Mouse (Mus musculus): ENCODE measurements around the gene Sub1. TPM values are rescaled to one million over a fixed set of nuclear protein-coding genes. Genes with fewer than 3 reads are reported as not detected.

The Sub1 gene
- 0.23 and 0.25 TPM in 2 replicates for polyA plus RNA-seq (2012; rRNA removed)

- WGBS = 88% methylated on average over 7 of the region's 7 CpGs
- H3K27me3 ChIP-seq (ENCODE audit: control insufficient read depth, insufficient read depth, low read length) = no peaks in the 10 kb centered on the region
- H3K4me3 ChIP-seq (ENCODE audit: low read depth, low read length) = peak within 1 kb of the TSS; percentile 97
- H3K27ac ChIP-seq (ENCODE audit: insufficient read depth, low read depth, low read length) = 0 out of 2 replicates have a peak within 1 kb of the TSS, but pooled peaks have one; percentile 71
- TF ChIP-seq POLR2A (IDR thresholded peaks at IDR 0.05; ENCODE audit: low read depth, low read length) (no peak), CTCF (IDR thresholded peaks at IDR 0.05; ENCODE audit: extremely low read depth, insufficient read length, insufficient replicate concordance, low read depth, low read length) (no peak)
- peaks cover 5% of the 10 kb centered on the region for H3K36me3 ChIP-seq (ENCODE audit: control insufficient read depth, insufficient read depth, low read length)
- no peaks in the 10 kb centered on the region; the same call in 1 of the 2 replicates for H3K4me1 ChIP-seq (ENCODE audit: control insufficient read depth, insufficient read depth, insufficient read length, low read length)
Observed at GRCm38 (mm10) chr15:11996883-11997282, at the start of gene Sub1. Sub1 (minus strand) TSS chr15:11996983.

- no peak overlapping the region for H3K4me3 ChIP-seq (ENCODE audit: low read depth, low read length)
- H3K27me3 ChIP-seq (ENCODE audit: control insufficient read depth, insufficient read depth, low read length) = no peaks in the 10 kb centered on the region
- no peaks in the 10 kb centered on the region for H3K36me3 ChIP-seq (ENCODE audit: control insufficient read depth, insufficient read depth, low read length)
- no peak overlapping the region for H3K27ac ChIP-seq (ENCODE audit: insufficient read depth, low read depth, low read length)
- peaks cover 4% of the 10 kb centered on the region for H3K4me1 ChIP-seq (ENCODE audit: control insufficient read depth, insufficient read depth, insufficient read length, low read length)
- WGBS = 65% methylated on average over 5 of the region's 5 CpGs
- TF ChIP-seq CTCF (IDR thresholded peaks at IDR 0.05; ENCODE audit: extremely low read depth, insufficient read length, insufficient replicate concordance, low read depth, low read length) (no peak), POLR2A (IDR thresholded peaks at IDR 0.05; ENCODE audit: low read depth, low read length) (no peak)
Observed at GRCm38 (mm10) chr15:12040407-12040710, 43.6 kb upstream of the Sub1 start.

GRCm38 (mm10) chr15:12039671-12040406, 43.1 kb upstream of the Sub1 start:
- WGBS = 36% methylated on average over 15 of the region's 15 CpGs
- TF ChIP-seq POLR2A (IDR thresholded peaks at IDR 0.05; ENCODE audit: low read depth, low read length) = no peak
- no peak for TF ChIP-seq CTCF (IDR thresholded peaks at IDR 0.05; ENCODE audit: extremely low read depth, insufficient read length, insufficient replicate concordance, low read depth, low read length)
- H3K27ac ChIP-seq (ENCODE audit: insufficient read depth, low read depth, low read length) = no peak overlapping the region
- H3K4me3 ChIP-seq (ENCODE audit: low read depth, low read length) = no peak overlapping the region
- H3K27me3 ChIP-seq (ENCODE audit: control insufficient read depth, insufficient read depth, low read length) = no peaks in the 10 kb centered on the region
- no peaks in the 10 kb centered on the region for H3K36me3 ChIP-seq (ENCODE audit: control insufficient read depth, insufficient read depth, low read length)
- H3K4me1 ChIP-seq (ENCODE audit: control insufficient read depth, insufficient read depth, insufficient read length, low read length) = peaks cover 4% of the 10 kb centered on the region

DNA sequence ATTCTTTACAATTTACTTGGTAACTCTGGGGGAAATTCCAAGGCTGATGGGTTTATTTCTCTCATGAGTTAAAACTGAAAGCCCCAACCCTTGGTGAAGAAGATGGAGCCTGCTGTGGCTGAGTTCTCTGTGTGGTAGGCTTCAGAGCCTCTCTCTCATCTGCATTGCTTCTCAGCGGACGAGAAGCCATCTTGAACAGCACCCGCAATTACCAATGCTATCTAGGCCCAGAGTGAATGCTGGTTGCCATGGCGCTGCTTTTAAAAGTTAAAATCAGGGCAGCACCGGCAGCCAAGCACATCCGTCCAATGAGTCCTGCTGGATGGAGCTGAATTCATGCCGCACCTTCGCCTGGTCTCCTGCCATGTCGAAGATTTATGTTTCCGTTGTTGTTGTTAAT, 42.5 kb upstream of the Sub1 start:
- WGBS = 68% methylated on average over 10 of the region's 10 CpGs
- H3K27me3 ChIP-seq (ENCODE audit: control insufficient read depth, insufficient read depth, low read length) = no peaks in the 10 kb centered on the region
- no peak overlapping the region for H3K27ac ChIP-seq (ENCODE audit: insufficient read depth, low read depth, low read length)
- H3K4me3 ChIP-seq (ENCODE audit: low read depth, low read length) = no peak overlapping the region
- H3K36me3 ChIP-seq (ENCODE audit: control insufficient read depth, insufficient read depth, low read length) = no peaks in the 10 kb centered on the region
- no peak for TF ChIP-seq POLR2A (IDR thresholded peaks at IDR 0.05; ENCODE audit: low read depth, low read length)
- TF ChIP-seq CTCF (IDR thresholded peaks at IDR 0.05; ENCODE audit: extremely low read depth, insufficient read length, insufficient replicate concordance, low read depth, low read length) = no peak
- H3K4me1 ChIP-seq (ENCODE audit: control insufficient read depth, insufficient read depth, insufficient read length, low read length) = peaks cover 4% of the 10 kb centered on the region

DNA sequence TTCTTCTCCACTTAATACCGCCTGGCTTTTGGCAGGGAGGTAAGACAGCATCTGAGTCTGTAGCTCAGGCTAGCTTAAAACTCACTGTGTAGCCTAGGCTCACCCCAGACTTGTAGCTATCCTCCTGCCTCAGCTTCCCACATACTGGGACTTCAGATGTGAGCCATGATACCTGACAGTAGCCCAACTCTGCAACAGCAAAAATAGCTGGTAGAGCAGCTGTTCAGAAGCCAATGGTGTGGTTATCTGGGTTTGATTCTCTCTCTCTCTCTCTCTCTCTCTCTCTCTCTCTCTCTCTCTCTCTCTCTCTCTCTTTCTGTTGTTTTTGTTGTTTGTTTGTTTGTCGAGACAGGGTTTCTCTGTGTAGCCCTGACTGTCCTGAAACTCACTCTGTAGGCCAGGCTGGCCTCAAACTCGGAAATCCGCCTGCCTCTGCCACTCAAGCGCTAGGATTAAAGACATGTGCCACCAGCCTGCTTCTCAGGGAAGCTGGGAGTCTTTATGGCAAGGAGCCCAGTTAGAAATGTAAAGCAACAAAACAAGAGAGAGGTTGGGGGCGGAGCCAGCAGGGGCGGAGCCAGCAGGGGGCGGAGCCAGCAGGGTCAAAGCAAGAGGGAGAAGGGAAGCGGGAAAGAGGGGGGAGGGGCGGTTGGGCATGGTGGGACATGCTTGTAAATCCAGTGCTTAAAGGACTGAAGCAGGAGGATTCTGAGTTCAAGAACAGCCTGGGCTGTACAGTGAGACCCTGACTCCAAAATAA, 41.3 kb upstream of the Sub1 start:
- Histone ChIP-seq H3K27ac (ENCODE audit: insufficient read depth, low read depth, low read length) (no peak overlapping the region), H3K4me3 (ENCODE audit: low read depth, low read length) (no peak overlapping the region), H3K4me1 (ENCODE audit: control insufficient read depth, insufficient read depth, insufficient read length, low read length) (peaks cover 4% of the 10 kb centered on the region), H3K36me3 (ENCODE audit: control insufficient read depth, insufficient read depth, low read length) (no peaks in the 10 kb centered on the region), H3K27me3 (ENCODE audit: control insufficient read depth, insufficient read depth, low read length) (no peaks in the 10 kb centered on the region)
- TF ChIP-seq CTCF (IDR thresholded peaks at IDR 0.05; ENCODE audit: extremely low read depth, insufficient read length, insufficient replicate concordance, low read depth, low read length) (no peak), POLR2A (IDR thresholded peaks at IDR 0.05; ENCODE audit: low read depth, low read length) (no peak)
- 73% methylated on average over 10 of the region's 10 CpGs for WGBS

DNA sequence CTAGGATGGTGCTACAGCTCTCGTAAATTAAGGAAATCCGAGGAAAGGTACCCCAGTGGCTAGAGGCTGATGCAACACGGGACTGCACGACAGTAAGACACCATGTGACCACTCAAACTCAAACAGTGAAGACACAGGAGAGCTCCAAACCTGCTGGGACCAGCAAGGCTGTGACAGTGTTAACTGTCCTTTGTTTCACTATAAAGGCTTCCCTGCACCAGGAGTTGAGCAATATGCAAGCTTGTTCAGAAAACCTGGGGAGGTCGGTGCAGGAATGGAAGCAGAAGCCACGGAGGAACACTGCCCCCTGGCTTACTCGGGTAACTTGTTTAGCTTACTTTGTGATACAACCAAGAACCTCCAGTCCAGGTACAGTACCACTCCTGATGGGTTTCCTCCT, 40.4 kb upstream of the Sub1 start:
- Histone ChIP-seq H3K4me3 (ENCODE audit: low read depth, low read length) (no peak overlapping the region), H3K27ac (ENCODE audit: insufficient read depth, low read depth, low read length) (no peak overlapping the region), H3K36me3 (ENCODE audit: control insufficient read depth, insufficient read depth, low read length) (no peaks in the 10 kb centered on the region), H3K27me3 (ENCODE audit: control insufficient read depth, insufficient read depth, low read length) (no peaks in the 10 kb centered on the region), H3K4me1 (ENCODE audit: control insufficient read depth, insufficient read depth, insufficient read length, low read length) (peaks cover 4% of the 10 kb centered on the region)
- TF ChIP-seq CTCF (IDR thresholded peaks at IDR 0.05; ENCODE audit: extremely low read depth, insufficient read length, insufficient replicate concordance, low read depth, low read length) (peak; percentile 37; the same call in 1 of the 2 replicates), POLR2A (IDR thresholded peaks at IDR 0.05; ENCODE audit: low read depth, low read length) (no peak)
- 50% methylated on average over 7 of the region's 7 CpGs for WGBS

DNA sequence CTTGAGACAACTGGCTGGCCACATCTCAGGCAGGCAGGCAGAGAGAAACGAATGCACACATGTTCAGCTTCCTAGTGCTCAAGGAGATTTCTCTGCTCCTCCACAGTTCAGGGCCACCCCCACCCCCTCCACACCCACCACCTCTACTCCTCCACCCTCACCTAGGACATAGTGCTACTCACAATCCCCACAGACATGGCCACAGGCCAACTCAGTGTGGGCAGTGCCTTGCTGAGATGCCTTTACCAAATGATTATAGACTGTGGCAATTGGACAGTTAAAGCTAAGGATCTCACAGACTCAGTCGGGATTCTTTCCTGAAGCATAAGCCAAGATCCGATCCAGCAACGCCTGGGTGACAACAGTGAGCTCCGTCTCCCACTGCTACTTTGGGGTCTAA, 39.9 kb upstream of the Sub1 start:
- 69% methylated on average over 5 of the region's 5 CpGs for WGBS
- Histone ChIP-seq H3K4me1 (ENCODE audit: control insufficient read depth, insufficient read depth, insufficient read length, low read length) (peaks cover 4% of the 10 kb centered on the region), H3K27me3 (ENCODE audit: control insufficient read depth, insufficient read depth, low read length) (no peaks in the 10 kb centered on the region), H3K36me3 (ENCODE audit: control insufficient read depth, insufficient read depth, low read length) (no peaks in the 10 kb centered on the region), H3K4me3 (ENCODE audit: low read depth, low read length) (no peak overlapping the region), H3K27ac (ENCODE audit: insufficient read depth, low read depth, low read length) (no peak overlapping the region)
- no peak for TF ChIP-seq CTCF (IDR thresholded peaks at IDR 0.05; ENCODE audit: extremely low read depth, insufficient read length, insufficient replicate concordance, low read depth, low read length)
- no peak for TF ChIP-seq POLR2A (IDR thresholded peaks at IDR 0.05; ENCODE audit: low read depth, low read length)
